Mouse (Mus musculus) thymus, postnatal 25 days (tissue): ENCODE measurements around the gene H3f3b.

ENCODE experiments used
- DNase-seq: peaks from one replicate; pipeline ENCODE4 v3.0.0; 2022

Gene H3f3b

GRCm38 (mm10) chr11:116027756-116028155 is at the start of gene H3f3b:
H3f3b (minus strand) TSS chr11:116027962.
- DNase-seq: no peak

GRCm38 (mm10) chr11:116076836-116077235 is 49.1 kb upstream of the H3f3b start:
- peak; percentile 80 for DNase-seq

GRCm38 (mm10) chr11:116076266-116076540 is 48.4 kb upstream of the H3f3b start:
- peak; percentile 33 for DNase-seq

- no peak for DNase-seq
Observed at GRCm38 (mm10) chr11:116075539-116076265, 47.9 kb upstream of the H3f3b start.

GRCm38 (mm10) chr11:116074436-116074991 is 46.8 kb upstream of the H3f3b start:
- no peak for DNase-seq

- DNase-seq: no peak
Observed at GRCm38 (mm10) chr11:116072608-116073007, 44.8 kb upstream of the H3f3b start.

- peak; percentile 50 for DNase-seq
Observed at GRCm38 (mm10) chr11:116071510-116071909, 43.7 kb upstream of the H3f3b start.

- DNase-seq: no peak
Observed at GRCm38 (mm10) chr11:116065345-116065744, 37.6 kb upstream of the H3f3b start.

- DNase-seq: no peak
Observed at GRCm38 (mm10) chr11:116064187-116064867, 36.6 kb upstream of the H3f3b start.

GRCm38 (mm10) chr11:116063562-116063961 is 35.8 kb upstream of the H3f3b start:
- no peak for DNase-seq

GRCm38 (mm10) chr11:116062521-116062920 is 34.8 kb upstream of the H3f3b start:
- no peak for DNase-seq

- no peak for DNase-seq
Observed at GRCm38 (mm10) chr11:116061641-116062415, 34.1 kb upstream of the H3f3b start.

GRCm38 (mm10) chr11:116060596-116060995 is 32.8 kb upstream of the H3f3b start:
- no peak for DNase-seq

GRCm38 (mm10) chr11:116059691-116060025 is 31.9 kb upstream of the H3f3b start:
- no peak for DNase-seq

- no peak for DNase-seq
Observed at GRCm38 (mm10) chr11:116058868-116059690, 31.3 kb upstream of the H3f3b start.

- DNase-seq: no peak
Observed at GRCm38 (mm10) chr11:116058022-116058614, 30.4 kb upstream of the H3f3b start.

- no peak for DNase-seq
Observed at GRCm38 (mm10) chr11:116057237-116057881, 29.6 kb upstream of the H3f3b start.

GRCm38 (mm10) chr11:116055873-116056272 is 28.1 kb upstream of the H3f3b start:
- DNase-seq: no peak

- DNase-seq: no peak
Observed at GRCm38 (mm10) chr11:116053510-116054229, 25.9 kb upstream of the H3f3b start.

- DNase-seq: no peak
Observed at GRCm38 (mm10) chr11:116050196-116050595, 22.4 kb upstream of the H3f3b start.

- no peak for DNase-seq
Observed at GRCm38 (mm10) chr11:116049610-116050009, 21.8 kb upstream of the H3f3b start.
